Mouse (Mus musculus) heart, embryonic 13.5 days (tissue): Measurements from ENCODE around the gene Scel. TPM values are rescaled to one million over a fixed set of nuclear protein-coding genes. Genes with fewer than 3 reads are reported as not detected.

Experiments used
- ATAC-seq: fragments of 200-750 bp; cut with Nextera tagmentation; 2 replicates; pipeline ENCODE4 v1.8.0; 2017; ENCODE audit warnings: moderate TSS enrichment; ENCODE audit not compliant: insufficient number of reproducible peaks, low FRiP score, low TSS enrichment; ENCODE audit errors: extremely low read depth
- H3K27ac ChIP-seq: fragments of 300-500 bp; sonication (generic); replicated peaks from 2 replicates; pipeline ENCODE4 v1.5.1; 2015; ENCODE audit warnings: moderate library complexity, mild to moderate bottlenecking, inconsistent platforms
- H3K27me3 ChIP-seq: fragments of 300-500 bp; sonication (generic); replicated peaks from 2 replicates; pipeline ENCODE4 v1.6.1; 2015; ENCODE audit warnings: mild to moderate bottlenecking, inconsistent platforms
- H3K36me3 ChIP-seq: fragments of 300-500 bp; sonication (generic); 2 replicates; pipeline ENCODE4 v1.6.1; 2015; ENCODE audit warnings: mild to moderate bottlenecking, inconsistent platforms
- H3K4me1 ChIP-seq: fragments of 300-500 bp; sonication (generic); 2 replicates; pipeline ENCODE4 v1.6.1; 2015; ENCODE audit warnings: inconsistent platforms
- H3K4me2 ChIP-seq: fragments of 300-500 bp; sonication (generic); 2 replicates; pipeline ENCODE4 v1.6.1; 2015; ENCODE audit warnings: inconsistent platforms, mild to moderate bottlenecking, moderate library complexity
- H3K4me3 ChIP-seq: fragments of 300-500 bp; sonication (generic); 2 replicates; pipeline ENCODE4 v1.5.1; 2015; ENCODE audit warnings: moderate library complexity, mild to moderate bottlenecking, inconsistent platforms
- H3K9ac ChIP-seq: fragments of 300-500 bp; sonication (generic); 2 replicates; pipeline ENCODE4 v1.6.1; 2015; ENCODE audit warnings: inconsistent platforms, mild to moderate bottlenecking, moderate library complexity
- H3K9me3 ChIP-seq: fragments of 300-500 bp; sonication (generic); 2 replicates; pipeline ENCODE4 v1.6.1; 2016; ENCODE audit warnings: inconsistent platforms
- WGBS: fragments of 180-500 bp; shearing (Covaris S2); methylation state at CpG from one replicate; pipeline ENCODE4 v1.1.7; 2015; ENCODE audit warnings: mixed read lengths; 5-methylcytosine and 5-hydroxymethylcytosine counted together
- polyA plus RNA-seq: library from polyadenylated mRNA; unstranded; fragments of >200 nt; fragmentation: Nextera tagmentation; extraction: Ambion mirVana; gene quantifications from 2 replicates; pipeline ENCODE4 v1.2.1, GENCODE M21; 2015

Scel gene
- polyA plus RNA-seq, 1 experiment from 2014 or later: 0.21 TPM

DNA sequence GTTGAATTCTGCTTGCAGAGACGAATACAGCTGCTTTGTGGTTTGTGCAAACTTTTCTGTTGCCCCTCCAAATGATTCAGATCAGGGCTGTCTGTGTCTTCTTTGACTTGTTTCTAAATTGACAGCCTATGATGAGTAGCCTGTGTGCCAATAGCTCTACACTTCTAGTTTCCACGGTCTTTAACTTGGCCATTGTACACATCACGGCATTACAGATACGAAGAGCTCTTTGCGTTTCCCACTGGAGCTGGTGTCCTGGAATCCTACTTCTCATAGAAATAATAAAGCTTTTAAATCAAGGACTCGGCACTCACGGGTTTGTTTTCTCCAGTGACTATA is 300 bp downstream of the Scel start:
- H3K4me2 ChIP-seq: peak overlapping the region; percentile 63
- peak overlapping the region; percentile 25; the same call in 1 of the 2 replicates for H3K4me3 ChIP-seq

DNA sequence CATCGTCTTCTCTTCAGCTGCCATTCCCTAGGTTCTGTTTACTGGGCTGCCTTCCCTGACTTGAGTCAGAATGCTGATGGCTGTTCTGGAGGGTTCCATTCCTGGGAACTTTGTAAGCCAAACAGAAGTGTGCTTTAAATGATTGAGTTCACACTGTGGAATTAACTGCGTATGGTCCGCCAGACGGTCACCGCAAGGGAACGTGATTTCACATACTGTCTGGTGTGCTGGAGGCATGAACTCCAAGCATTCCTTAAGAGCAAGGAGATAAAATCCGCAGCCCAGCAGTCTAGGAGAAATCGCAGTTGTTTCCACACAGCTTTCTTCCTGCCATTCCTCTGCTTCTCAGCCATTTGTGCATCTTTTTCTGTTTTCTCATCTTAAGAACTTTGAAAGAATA is 2.3 kb downstream of the Scel start:
- H3K36me3 ChIP-seq: no peaks in the 10 kb centered on the region
- H3K27ac ChIP-seq: no peak overlapping the region
- H3K27me3 ChIP-seq: no peaks in the 10 kb centered on the region
- H3K4me1 ChIP-seq: peaks cover 7% of the 10 kb centered on the region
- H3K9me3 ChIP-seq: no peaks in the 10 kb centered on the region
- WGBS: 56% methylated on average over 8 of the region's 8 CpGs
- ATAC-seq: no peak
- H3K4me2 ChIP-seq: no peak overlapping the region
- no peak overlapping the region for H3K4me3 ChIP-seq
- no peak overlapping the region for H3K9ac ChIP-seq

More for the DNA sequence above, 300 bp downstream of the Scel start:
- H3K9ac ChIP-seq: no peak overlapping the region
- WGBS: 67% methylated on average over 7 of the region's 7 CpGs
- ATAC-seq: no peak
- no peaks in the 10 kb centered on the region for H3K36me3 ChIP-seq
- H3K9me3 ChIP-seq: no peaks in the 10 kb centered on the region
- no peak overlapping the region for H3K27ac ChIP-seq
- peaks cover 7% of the 10 kb centered on the region for H3K4me1 ChIP-seq
- no peaks in the 10 kb centered on the region for H3K27me3 ChIP-seq

DNA sequence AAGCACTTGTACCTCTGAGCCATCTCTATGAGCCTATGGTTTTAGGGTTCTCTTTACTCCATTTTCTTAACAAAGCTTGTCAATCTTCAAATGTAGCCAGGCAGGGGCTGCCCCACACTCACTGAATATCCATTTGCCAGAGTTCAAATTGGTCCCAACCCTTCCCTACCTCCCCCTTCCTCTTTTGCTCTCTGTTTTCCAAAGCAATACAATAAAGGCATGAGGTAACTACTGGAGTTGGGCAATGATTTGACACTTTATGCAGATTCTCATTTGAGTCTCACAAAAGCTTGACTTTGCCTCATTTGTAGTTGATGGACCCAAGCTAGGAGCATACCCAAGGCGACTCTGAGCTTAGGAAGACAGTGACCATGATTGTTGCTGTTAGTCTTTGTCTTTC is 13.1 kb downstream of the Scel start:
- no peak for ATAC-seq
- Histone ChIP-seq H3K4me3 (no peak overlapping the region), H3K4me2 (no peak overlapping the region), H3K27me3 (no peaks in the 10 kb centered on the region), H3K27ac (no peak overlapping the region), H3K9me3 (0 out of 2 replicates have a peak, but pooled peaks cover 7% of the 10 kb centered on the region), H3K36me3 (no peaks in the 10 kb centered on the region), H3K9ac (no peak overlapping the region), H3K4me1 (no peaks in the 10 kb centered on the region)
- 72% methylated on average over 1 of the region's 1 CpGs for WGBS

DNA sequence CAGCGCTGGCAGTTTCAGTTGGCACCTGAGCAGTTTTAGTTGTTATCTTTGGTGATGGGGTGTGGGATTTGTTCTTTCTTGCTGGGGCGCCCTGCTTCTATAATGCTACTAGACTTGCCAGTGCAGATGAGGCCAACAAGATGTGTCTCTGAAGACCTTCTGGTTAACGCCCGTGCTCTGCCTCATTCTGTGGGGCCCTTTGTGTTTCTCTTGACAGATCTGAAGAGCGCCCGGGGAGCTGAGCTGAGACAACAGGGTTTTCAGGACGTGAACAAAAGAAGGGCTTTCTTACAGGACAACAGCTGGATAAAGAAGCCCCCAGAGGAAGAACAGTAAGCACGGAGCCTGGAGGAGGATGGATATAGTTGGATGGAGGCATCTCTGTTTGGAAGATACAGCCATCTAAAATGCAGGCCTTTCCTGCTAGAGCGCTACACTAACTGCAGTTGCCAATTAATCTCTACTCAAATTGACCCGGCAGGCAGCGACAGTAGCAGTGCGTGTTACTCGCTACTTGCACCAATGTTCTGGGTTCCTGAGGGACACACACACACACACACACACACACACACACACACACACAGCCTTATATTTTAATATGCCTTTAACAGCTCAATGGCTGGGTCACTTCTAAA is 16.7 kb downstream of the Scel start:
- Histone ChIP-seq H3K9me3 (0 out of 2 replicates have a peak, but pooled peaks cover 7% of the 10 kb centered on the region), H3K27ac (no peak overlapping the region), H3K4me3 (no peak overlapping the region), H3K4me2 (no peak overlapping the region), H3K9ac (no peak overlapping the region), H3K36me3 (no peaks in the 10 kb centered on the region), H3K4me1 (no peaks in the 10 kb centered on the region), H3K27me3 (no peaks in the 10 kb centered on the region)
- no peak for ATAC-seq
- 70% methylated on average over 13 of the region's 13 CpGs for WGBS

DNA sequence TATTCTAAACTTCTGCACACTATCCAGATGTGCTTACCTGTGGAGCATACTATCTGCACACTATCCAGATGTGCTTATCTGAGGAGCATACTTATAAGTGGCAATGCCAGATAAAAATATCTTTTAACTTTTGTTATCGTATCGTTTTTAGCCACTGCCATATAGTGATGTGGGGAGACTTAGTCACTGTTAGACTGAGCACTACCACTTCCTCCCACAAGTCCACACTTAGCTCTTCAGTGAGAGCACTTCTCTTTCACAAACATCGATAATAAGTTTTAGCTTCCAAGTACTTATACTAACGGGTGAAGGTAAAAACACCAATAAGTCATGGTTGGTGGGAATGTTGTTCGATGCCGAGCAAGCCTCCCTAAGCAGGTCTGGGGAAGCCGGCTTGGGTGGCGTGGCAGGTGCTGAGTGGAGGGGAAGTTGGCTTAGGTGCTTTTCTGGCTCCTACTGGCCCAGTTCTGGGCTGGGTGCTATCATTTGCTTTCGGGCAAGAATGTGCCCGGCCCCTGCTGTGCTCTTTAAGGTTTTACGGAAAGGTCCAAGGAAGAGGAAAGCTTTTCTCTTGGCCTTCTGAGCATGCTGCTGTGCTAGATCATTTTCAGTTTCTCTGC is 18.7 kb downstream of the Scel start:
- ATAC-seq: no peak
- H3K4me3 ChIP-seq: no peak overlapping the region
- H3K27ac ChIP-seq: no peak overlapping the region
- no peak overlapping the region for H3K9ac ChIP-seq
- H3K9me3 ChIP-seq: 0 out of 2 replicates have a peak, but pooled peaks cover 6% of the 10 kb centered on the region
- H3K27me3 ChIP-seq: no peaks in the 10 kb centered on the region
- no peaks in the 10 kb centered on the region for H3K4me1 ChIP-seq
- WGBS: 85% methylated on average over 11 of the region's 11 CpGs
- no peaks in the 10 kb centered on the region for H3K36me3 ChIP-seq
- H3K4me2 ChIP-seq: no peak overlapping the region

DNA sequence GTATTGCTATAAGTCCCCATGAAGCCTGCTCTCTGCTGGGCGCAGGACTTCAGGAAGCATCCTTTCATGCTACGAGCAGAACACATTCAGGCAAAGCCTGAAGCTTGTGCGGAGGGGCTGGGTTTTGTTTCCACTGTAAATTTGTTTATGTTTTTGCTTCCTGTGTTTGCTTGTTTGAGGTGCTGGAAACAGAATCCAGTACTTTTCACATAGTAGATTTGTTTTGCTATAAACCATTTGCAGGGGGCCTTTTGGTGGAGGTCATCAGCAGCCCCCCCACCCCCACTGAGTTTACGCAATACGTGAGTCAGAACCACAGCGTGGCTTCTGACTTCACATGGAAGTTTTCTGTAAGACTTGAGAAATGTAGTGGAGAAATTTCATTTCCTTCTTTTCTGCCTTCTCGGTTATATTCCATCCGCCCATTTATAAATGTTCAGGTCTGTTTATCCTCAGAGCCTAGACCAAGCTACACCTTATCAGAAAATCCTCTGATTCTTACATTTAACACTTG is 22.4 kb downstream of the Scel start:
- Histone ChIP-seq H3K9me3 (no peaks in the 10 kb centered on the region), H3K4me1 (no peaks in the 10 kb centered on the region), H3K36me3 (no peaks in the 10 kb centered on the region), H3K9ac (no peak overlapping the region), H3K4me2 (no peak overlapping the region), H3K27me3 (no peaks in the 10 kb centered on the region), H3K4me3 (no peak overlapping the region), H3K27ac (no peak overlapping the region)
- 76% methylated on average over 8 of the region's 8 CpGs for WGBS
- ATAC-seq: no peak

DNA sequence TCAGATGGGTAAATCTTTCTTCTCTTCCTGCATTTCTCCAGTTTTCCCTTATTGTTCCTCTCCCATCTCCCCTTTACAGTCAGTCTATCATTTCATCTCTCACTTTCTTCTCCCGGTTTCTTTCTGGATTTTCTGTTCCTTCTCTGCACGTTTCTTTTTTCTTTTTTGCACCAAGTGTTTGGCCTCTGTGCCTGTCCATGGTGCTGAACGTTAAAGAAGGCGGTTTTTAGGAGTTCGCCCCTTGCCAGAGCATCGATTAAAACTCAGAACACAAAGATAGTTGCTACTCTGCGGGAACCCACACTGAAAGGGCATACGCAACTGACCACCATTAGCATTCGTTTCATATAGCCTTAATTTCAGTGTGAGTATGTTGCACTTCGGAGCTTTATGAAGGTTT is 23.2 kb downstream of the Scel start:
- no peaks in the 10 kb centered on the region for H3K36me3 ChIP-seq
- 32% methylated on average over 10 of the region's 10 CpGs for WGBS
- H3K4me2 ChIP-seq: no peak overlapping the region
- H3K27ac ChIP-seq: no peak overlapping the region
- no peaks in the 10 kb centered on the region for H3K4me1 ChIP-seq
- no peaks in the 10 kb centered on the region for H3K9me3 ChIP-seq
- no peak for ATAC-seq
- H3K27me3 ChIP-seq: no peaks in the 10 kb centered on the region
- H3K4me3 ChIP-seq: no peak overlapping the region
- H3K9ac ChIP-seq: no peak overlapping the region

DNA sequence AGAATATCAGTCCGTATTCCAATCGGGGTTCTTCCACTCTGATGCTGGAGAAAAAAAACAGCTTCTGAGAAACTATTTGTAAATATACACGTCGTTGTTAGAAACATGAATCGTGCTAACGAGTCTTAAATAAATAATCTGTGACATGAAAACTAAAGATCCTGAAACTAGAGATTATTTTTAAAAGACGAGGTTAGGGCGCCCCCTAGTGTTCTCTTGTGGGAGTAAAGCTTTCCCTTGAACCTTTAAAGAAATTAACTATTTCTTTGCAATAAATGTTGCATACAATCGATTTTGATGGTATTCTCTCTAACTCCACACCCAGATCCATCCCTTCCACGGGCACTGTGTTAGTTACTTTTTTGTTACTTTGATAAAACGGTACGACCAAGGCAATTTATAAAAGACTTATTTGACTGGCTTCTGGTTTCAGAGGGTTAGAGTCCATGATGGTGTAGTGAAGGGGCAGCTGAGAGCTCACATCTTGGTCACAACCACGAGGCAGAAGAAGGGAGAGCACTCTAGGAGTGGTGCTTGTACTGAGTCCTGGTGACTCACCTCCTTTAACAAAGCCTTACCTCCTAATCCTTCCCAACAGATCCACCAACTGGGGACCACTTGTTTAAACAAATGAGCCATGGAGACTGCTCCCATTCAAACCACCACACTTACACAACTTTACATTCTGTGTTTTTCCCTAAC is 24.4 kb downstream of the Scel start:
- no peak for ATAC-seq

DNA sequence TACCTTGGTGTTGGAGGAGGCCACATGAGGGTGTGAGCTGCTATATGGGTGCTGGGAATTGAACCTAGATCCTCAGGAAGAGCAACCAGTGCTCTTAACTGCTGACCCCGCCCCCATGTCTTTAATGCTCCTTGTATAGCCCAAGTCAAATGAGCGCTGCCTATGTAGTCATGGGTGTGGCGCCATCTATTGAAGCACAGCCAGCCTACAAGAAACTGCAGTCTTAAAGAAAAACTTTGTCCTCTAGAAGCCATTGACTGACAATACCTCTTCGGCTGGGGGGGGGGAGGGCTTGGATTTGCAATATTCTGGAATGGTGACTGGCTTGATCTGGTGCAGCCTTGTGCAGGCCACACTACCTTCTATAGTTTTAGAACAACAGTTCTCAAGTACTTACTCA is 26.7 kb downstream of the Scel start:
- Histone ChIP-seq H3K27ac (no peak overlapping the region), H3K9me3 (no peaks in the 10 kb centered on the region), H3K4me1 (no peaks in the 10 kb centered on the region), H3K4me2 (no peak overlapping the region), H3K27me3 (no peaks in the 10 kb centered on the region), H3K36me3 (no peaks in the 10 kb centered on the region), H3K9ac (no peak overlapping the region), H3K4me3 (no peak overlapping the region)
- 52% methylated on average over 4 of the region's 4 CpGs for WGBS
- no peak for ATAC-seq

More for the DNA sequence above, 24.4 kb downstream of the Scel start:
- Histone ChIP-seq H3K9ac (no peak overlapping the region), H3K4me2 (no peak overlapping the region), H3K36me3 (no peaks in the 10 kb centered on the region), H3K27ac (no peak overlapping the region), H3K27me3 (no peaks in the 10 kb centered on the region), H3K4me1 (no peaks in the 10 kb centered on the region), H3K4me3 (no peak overlapping the region), H3K9me3 (no peaks in the 10 kb centered on the region)
- 16% methylated on average over 13 of the region's 13 CpGs for WGBS

DNA sequence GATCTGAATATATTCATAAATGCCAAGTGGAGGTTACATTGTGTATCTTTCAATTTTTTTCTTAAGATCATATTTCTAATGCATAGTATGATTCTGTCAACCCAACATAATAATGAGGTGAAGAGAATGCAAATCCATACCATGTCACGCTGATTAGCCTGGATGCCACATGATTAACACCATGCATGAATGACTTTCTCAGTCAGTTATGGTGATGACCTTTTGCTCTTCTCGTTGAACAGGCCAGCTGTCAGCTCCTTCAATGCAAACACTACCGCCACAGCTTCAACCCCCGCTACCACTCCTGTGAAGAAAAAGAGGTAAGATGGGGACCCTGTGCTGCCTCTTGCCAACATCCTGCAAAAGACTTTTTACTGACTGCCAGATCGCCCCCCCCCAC is 28.5 kb downstream of the Scel start:
- Histone ChIP-seq H3K27ac (no peak overlapping the region), H3K9ac (no peak overlapping the region), H3K4me2 (no peak overlapping the region), H3K36me3 (no peaks in the 10 kb centered on the region), H3K4me1 (no peaks in the 10 kb centered on the region), H3K9me3 (no peaks in the 10 kb centered on the region), H3K27me3 (no peaks in the 10 kb centered on the region), H3K4me3 (no peak overlapping the region)
- no peak for ATAC-seq
- 51% methylated on average over 5 of the region's 5 CpGs for WGBS

DNA sequence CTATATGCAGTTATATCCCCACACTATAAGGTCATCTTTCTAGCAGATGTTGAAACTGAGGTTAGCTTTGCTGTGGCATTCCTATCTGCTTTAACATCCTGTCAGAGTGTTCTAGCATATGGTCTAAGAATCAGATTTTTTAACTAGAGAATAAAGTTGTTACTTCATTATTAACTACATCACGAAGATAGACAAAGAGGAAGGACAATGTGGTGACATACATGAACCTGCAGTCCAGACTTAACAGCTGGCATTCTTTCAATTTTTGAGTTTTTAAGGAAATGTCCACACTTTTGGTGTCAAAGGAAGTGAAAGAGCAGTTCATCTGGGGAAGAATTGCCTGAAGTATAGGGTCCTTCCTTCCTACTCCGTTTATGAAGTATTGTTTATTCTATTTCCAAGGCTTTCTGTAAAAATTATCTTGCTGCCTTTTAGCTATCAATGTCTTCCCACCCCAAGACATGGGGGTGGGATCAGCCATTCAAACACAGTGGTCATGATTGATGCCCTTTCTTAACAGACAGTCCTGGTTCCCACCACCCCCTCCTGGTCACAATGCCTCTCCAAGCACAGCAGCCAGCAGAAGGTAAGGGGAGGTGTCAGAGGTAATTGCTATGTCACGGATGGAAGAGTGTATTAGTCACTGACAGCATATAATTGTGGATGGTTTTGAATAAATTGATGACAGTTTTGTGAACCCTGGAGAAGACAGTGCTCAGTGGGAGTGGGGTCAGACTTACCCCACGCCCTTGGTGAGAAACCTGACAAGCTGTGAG is 30.4 kb downstream of the Scel start:
- no peaks in the 10 kb centered on the region for H3K36me3 ChIP-seq
- no peak overlapping the region for H3K4me3 ChIP-seq
- no peaks in the 10 kb centered on the region for H3K4me1 ChIP-seq
- no peak overlapping the region for H3K4me2 ChIP-seq
- H3K27ac ChIP-seq: no peak overlapping the region
- no peaks in the 10 kb centered on the region for H3K9me3 ChIP-seq
- H3K27me3 ChIP-seq: no peaks in the 10 kb centered on the region
- 55% methylated on average over 4 of the region's 4 CpGs for WGBS
- no peak for ATAC-seq
- no peak overlapping the region for H3K9ac ChIP-seq
